Mouse (Mus musculus) limb, embryonic 13.5 days (tissue): Measurements from ENCODE around the gene Slc9a1. TPM values are rescaled to one million over a fixed set of nuclear protein-coding genes. Genes with fewer than 3 reads are reported as not detected.

Experiments
- ATAC-seq: fragments of 200-750 bp; cut with Nextera tagmentation; 2 replicates; pipeline ENCODE4 v1.8.0; 2017; ENCODE audit warnings: low read depth, moderate number of reproducible peaks, moderate TSS enrichment; ENCODE audit not compliant: low FRiP score
- H3K27ac ChIP-seq: fragments of 300-500 bp; sonication (generic); 2 replicates; pipeline ENCODE4 v1.5.1; 2015; ENCODE audit warnings: inconsistent platforms, mild to moderate bottlenecking, moderate library complexity
- H3K27me3 ChIP-seq: fragments of 300-500 bp; sonication (generic); 2 replicates; pipeline ENCODE4 v1.6.1; 2015; ENCODE audit warnings: mild to moderate bottlenecking, inconsistent platforms
- H3K36me3 ChIP-seq: fragments of 300-500 bp; sonication (generic); 2 replicates; pipeline ENCODE4 v1.6.1; 2015; ENCODE audit warnings: inconsistent platforms, mild to moderate bottlenecking, moderate library complexity
- H3K4me1 ChIP-seq: fragments of 300-500 bp; sonication (generic); 2 replicates; pipeline ENCODE4 v1.6.1; 2015; ENCODE audit warnings: inconsistent platforms
- H3K4me2 ChIP-seq: fragments of 300-500 bp; sonication (generic); replicated peaks from 2 replicates; pipeline ENCODE4 v1.6.1; 2015; ENCODE audit warnings: inconsistent platforms, mild to moderate bottlenecking, moderate library complexity
- H3K4me3 ChIP-seq: fragments of 300-500 bp; sonication (generic); 2 replicates; pipeline ENCODE4 v1.5.1; 2015; ENCODE audit warnings: moderate library complexity, mild to moderate bottlenecking, inconsistent platforms
- H3K9ac ChIP-seq: fragments of 300-500 bp; sonication (generic); 2 replicates; pipeline ENCODE4 v1.6.1; 2015; ENCODE audit warnings: mild to moderate bottlenecking, inconsistent platforms
- H3K9me3 ChIP-seq: fragments of 300-500 bp; sonication (generic); 2 replicates; pipeline ENCODE4 v1.6.1; 2016; ENCODE audit warnings: inconsistent platforms
- WGBS: fragments of 180-500 bp; shearing (Covaris S2); methylation state at CpG from one replicate; pipeline ENCODE4 v1.1.7; 2015; 5-methylcytosine and 5-hydroxymethylcytosine counted together
- polyA plus RNA-seq: library from polyadenylated mRNA; unstranded; fragments of >200 nt; fragmentation: Nextera tagmentation; extraction: Ambion mirVana; gene quantifications from 2 replicates; pipeline ENCODE4 v1.2.1, GENCODE M21; 2015

Slc9a1 gene
- polyA plus RNA-seq, 1 experiment from 2014 or later = 8.8 TPM

- Histone ChIP-seq H3K9ac (no peak overlapping the region), H3K9me3 (no peaks in the 10 kb centered on the region), H3K4me2 (no peak overlapping the region), H3K4me3 (no peak overlapping the region), H3K36me3 (peaks cover 37% of the 10 kb centered on the region), H3K27ac (no peak overlapping the region), H3K4me1 (peaks cover 23% of the 10 kb centered on the region), H3K27me3 (no peaks in the 10 kb centered on the region)
- whole genome bisulfite sequencing = 88% methylated on average over 14 of the region's 14 CpGs
- no peak for ATAC-seq
These were observed 41.5 kb downstream of the Slc9a1 start for GRCm38 (mm10) chr4:133410994-133411393.

- H3K4me3 ChIP-seq = no peak overlapping the region
- WGBS = 88% methylated on average over 14 of the region's 14 CpGs
These were observed 42.6 kb downstream of the Slc9a1 start for GRCm38 (mm10) chr4:133412096-133412495.

GRCm38 (mm10) chr4:133412575-133413540 is 43.4 kb downstream of the Slc9a1 start:
- no peak overlapping the region for H3K4me2 ChIP-seq
- no peaks in the 10 kb centered on the region for H3K9me3 ChIP-seq
- no peak for ATAC-seq
- H3K9ac ChIP-seq = no peak overlapping the region
- no peak overlapping the region for H3K4me3 ChIP-seq
- no peak overlapping the region for H3K27ac ChIP-seq
- no peaks in the 10 kb centered on the region for H3K27me3 ChIP-seq
- H3K4me1 ChIP-seq = peaks cover 6% of the 10 kb centered on the region
- WGBS = 84% methylated on average over 16 of the region's 16 CpGs
- peaks cover 52% of the 10 kb centered on the region for H3K36me3 ChIP-seq

More at GRCm38 (mm10) chr4:133412096-133412495, 42.6 kb downstream of the Slc9a1 start:
- no peak for ATAC-seq
- Histone ChIP-seq H3K27me3 (no peaks in the 10 kb centered on the region), H3K4me2 (no peak overlapping the region), H3K9me3 (no peaks in the 10 kb centered on the region), H3K4me1 (peaks cover 14% of the 10 kb centered on the region), H3K9ac (no peak overlapping the region), H3K27ac (no peak overlapping the region), H3K36me3 (peaks cover 48% of the 10 kb centered on the region)

DNA sequence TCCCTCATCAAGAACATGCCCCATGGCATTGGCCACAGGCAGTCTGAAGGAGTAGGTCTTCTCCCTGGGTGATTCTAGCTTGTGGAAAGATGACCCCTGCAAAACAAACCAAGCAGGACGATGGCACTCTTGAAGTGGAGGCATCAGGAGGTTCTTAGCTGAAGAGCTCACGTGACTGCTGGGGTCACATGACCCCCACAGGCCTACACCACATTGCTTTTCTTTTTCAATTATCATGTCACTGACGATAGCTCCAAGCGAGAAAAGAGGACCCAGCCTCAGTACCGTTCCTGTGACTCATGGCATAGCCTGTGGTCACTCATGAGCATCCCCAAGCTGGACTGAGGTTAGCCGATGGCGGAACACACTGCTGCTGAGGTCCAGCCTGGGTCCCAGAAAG is 44.1 kb downstream of the Slc9a1 start:
- Histone ChIP-seq H3K9ac (no peak overlapping the region), H3K9me3 (no peaks in the 10 kb centered on the region), H3K4me2 (no peak overlapping the region), H3K27me3 (no peaks in the 10 kb centered on the region), H3K4me1 (no peaks in the 10 kb centered on the region), H3K36me3 (peaks cover 60% of the 10 kb centered on the region), H3K4me3 (no peak overlapping the region), H3K27ac (no peak overlapping the region)
- 93% methylated on average over 7 of the region's 7 CpGs for WGBS
- no peak for ATAC-seq

GRCm38 (mm10) chr4:133414920-133415319 is 45.4 kb downstream of the Slc9a1 start:
- H3K36me3 ChIP-seq = peaks cover 65% of the 10 kb centered on the region
- no peaks in the 10 kb centered on the region for H3K27me3 ChIP-seq

GRCm38 (mm10) chr4:133419312-133420004 is 50.0 kb downstream of the Slc9a1 start:
- Histone ChIP-seq H3K27me3 (no peaks in the 10 kb centered on the region), H3K4me3 (no peak overlapping the region), H3K9me3 (no peaks in the 10 kb centered on the region), H3K27ac (no peak overlapping the region), H3K4me2 (no peak overlapping the region), H3K9ac (no peak overlapping the region), H3K4me1 (0 out of 2 replicates have a peak, but pooled peaks cover 2% of the 10 kb centered on the region), H3K36me3 (peaks cover 70% of the 10 kb centered on the region)
- ATAC-seq = no peak
- WGBS = 70% methylated on average over 14 of the region's 14 CpGs

More at GRCm38 (mm10) chr4:133414920-133415319, 45.4 kb downstream of the Slc9a1 start:
- 57% methylated on average over 4 of the region's 4 CpGs for WGBS
- Histone ChIP-seq H3K9ac (no peak overlapping the region), H3K4me2 (no peak overlapping the region), H3K9me3 (no peaks in the 10 kb centered on the region), H3K27ac (no peak overlapping the region), H3K4me1 (no peaks in the 10 kb centered on the region), H3K4me3 (no peak overlapping the region)
- 0 out of 2 replicates have a peak, but pooled peaks have one; percentile 25 for ATAC-seq

- H3K27ac ChIP-seq = no peak overlapping the region
- H3K9ac ChIP-seq = peak overlapping the region; percentile 53; the same call in 1 of the 2 replicates
- H3K36me3 ChIP-seq = peaks cover 47% of the 10 kb centered on the region
- no peaks in the 10 kb centered on the region for H3K27me3 ChIP-seq
- ATAC-seq = no peak
- H3K9me3 ChIP-seq = no peaks in the 10 kb centered on the region
- H3K4me1 ChIP-seq = 0 out of 2 replicates have a peak, but pooled peaks cover 8% of the 10 kb centered on the region
- WGBS = 88% methylated on average over 12 of the region's 12 CpGs
- no peak overlapping the region for H3K4me3 ChIP-seq
- no peak overlapping the region for H3K4me2 ChIP-seq
These were observed 52.5 kb downstream of the Slc9a1 start for GRCm38 (mm10) chr4:133421989-133422388.

DNA sequence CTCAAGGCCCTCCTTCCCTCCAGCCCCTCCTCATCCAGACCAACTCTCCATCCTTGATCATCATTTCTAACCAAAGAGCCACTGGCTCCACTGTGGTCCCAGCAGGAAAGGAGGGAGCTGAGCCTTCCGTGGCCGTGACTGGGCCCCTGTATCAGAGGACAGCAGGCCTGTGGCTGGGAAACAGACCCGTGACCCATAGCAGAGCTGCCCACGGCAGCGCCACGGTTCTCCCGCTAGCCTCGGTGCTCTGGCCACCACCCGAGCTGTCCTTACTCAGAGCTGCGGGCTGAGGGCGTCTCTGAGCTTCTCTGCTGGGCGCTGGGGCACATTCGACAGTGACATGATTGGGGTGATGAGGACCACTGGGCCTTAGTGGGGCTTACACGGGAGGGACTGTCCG is 53.1 kb downstream of the Slc9a1 start:
- 80% methylated on average over 15 of the region's 15 CpGs for WGBS
- H3K27ac ChIP-seq = no peak overlapping the region
- no peak overlapping the region for H3K9ac ChIP-seq
- no peaks in the 10 kb centered on the region for H3K9me3 ChIP-seq
- H3K4me1 ChIP-seq = peaks cover 14% of the 10 kb centered on the region; the same call in 1 of the 2 replicates
- no peak overlapping the region for H3K4me3 ChIP-seq
- H3K36me3 ChIP-seq = peaks cover 45% of the 10 kb centered on the region
- no peak overlapping the region for H3K4me2 ChIP-seq
- no peaks in the 10 kb centered on the region for H3K27me3 ChIP-seq
- no peak for ATAC-seq

- Histone ChIP-seq H3K4me2 (no peak overlapping the region), H3K36me3 (peaks cover 39% of the 10 kb centered on the region), H3K4me3 (no peak overlapping the region), H3K27me3 (no peaks in the 10 kb centered on the region), H3K9me3 (no peaks in the 10 kb centered on the region), H3K27ac (peak overlapping the region; percentile 28; the same call in 1 of the 2 replicates), H3K4me1 (peaks cover 15% of the 10 kb centered on the region; the same call in 1 of the 2 replicates), H3K9ac (no peak overlapping the region)
- no peak for ATAC-seq
- WGBS = 52% methylated on average over 6 of the region's 6 CpGs
These were observed 53.6 kb downstream of the Slc9a1 start for GRCm38 (mm10) chr4:133423108-133423507.

GRCm38 (mm10) chr4:133423691-133424090 is 54.2 kb downstream of the Slc9a1 start:
- no peak overlapping the region for H3K9ac ChIP-seq
- H3K27ac ChIP-seq = peak overlapping the region; percentile 28; the same call in 1 of the 2 replicates
- peaks cover 15% of the 10 kb centered on the region; the same call in 1 of the 2 replicates for H3K4me1 ChIP-seq
- H3K4me2 ChIP-seq = no peak overlapping the region
- peaks cover 34% of the 10 kb centered on the region for H3K36me3 ChIP-seq
- H3K27me3 ChIP-seq = no peaks in the 10 kb centered on the region
- no peak overlapping the region for H3K4me3 ChIP-seq
- no peak for ATAC-seq
- H3K9me3 ChIP-seq = no peaks in the 10 kb centered on the region
- 80% methylated on average over 6 of the region's 6 CpGs for WGBS

GRCm38 (mm10) chr4:133424100-133424499 is 54.6 kb downstream of the Slc9a1 start:
- peak; percentile 51; the same call in 1 of the 2 replicates for ATAC-seq
- no peak overlapping the region for H3K4me3 ChIP-seq
- 36% methylated on average over 4 of the region's 4 CpGs for WGBS
- no peak overlapping the region for H3K9ac ChIP-seq
- no peaks in the 10 kb centered on the region for H3K9me3 ChIP-seq
- H3K36me3 ChIP-seq = peaks cover 32% of the 10 kb centered on the region
- H3K4me1 ChIP-seq = peaks cover 15% of the 10 kb centered on the region; the same call in 1 of the 2 replicates
- no peak overlapping the region for H3K27ac ChIP-seq
- no peaks in the 10 kb centered on the region for H3K27me3 ChIP-seq
- H3K4me2 ChIP-seq = no peak overlapping the region

- no peak for ATAC-seq
- Histone ChIP-seq H3K4me1 (peaks cover 15% of the 10 kb centered on the region; the same call in 1 of the 2 replicates), H3K36me3 (peaks cover 17% of the 10 kb centered on the region), H3K4me2 (no peak overlapping the region), H3K27me3 (no peaks in the 10 kb centered on the region), H3K27ac (no peak overlapping the region), H3K9me3 (no peaks in the 10 kb centered on the region), H3K4me3 (no peak overlapping the region), H3K9ac (no peak overlapping the region)
- WGBS = 74% methylated on average over 5 of the region's 5 CpGs
These were observed 56.6 kb downstream of the Slc9a1 start for GRCm38 (mm10) chr4:133426141-133426540.
